Mouse (Mus musculus) kidney, adult 2 months (tissue): ENCODE results near the gene Ep400. TPM values are rescaled to one million over a fixed set of nuclear protein-coding genes. Genes with fewer than 3 reads are reported as not detected.
A peak's percentile ranks its signal among the peaks of the same experiment; 100 is the strongest.
"Not testable (repeated sequence)": the region's sequence is repeated elsewhere in the genome, so short reads cannot be mapped to it uniquely, and the experiment has no call there.

Experiments
- DNase-seq: peaks from one replicate; pipeline ENCODE4 v3.0.0; 2021
- H3K27ac ChIP-seq: fragments of 200-500 bp; 2 replicates; pipeline ENCODE4 v1.5.1; 2012; ENCODE audit warnings: low read depth, low read length, control low read depth, inconsistent platforms; ENCODE audit not compliant: insufficient read depth
- H3K27me3 ChIP-seq: fragments of 200-500 bp; replicated peaks from 2 replicates; pipeline ENCODE4 v1.6.1; 2012; ENCODE audit warnings: mild to moderate bottlenecking, moderate library complexity, low read length, inconsistent platforms; ENCODE audit not compliant: control insufficient read depth, insufficient read depth
- H3K36me3 ChIP-seq: fragments of 200-500 bp; 2 replicates; pipeline ENCODE4 v1.6.1; 2012; ENCODE audit warnings: mild to moderate bottlenecking, moderate library complexity, low read length, inconsistent platforms; ENCODE audit not compliant: control insufficient read depth, insufficient read depth
- H3K4me1 ChIP-seq: fragments of 200-500 bp; 2 replicates; pipeline ENCODE4 v1.6.1; 2011; ENCODE audit warnings: low read length; ENCODE audit not compliant: control insufficient read depth, insufficient read depth
- H3K4me3 ChIP-seq: fragments of 200-500 bp; 2 replicates; pipeline ENCODE4 v1.5.1; 2011; ENCODE audit warnings: mild to moderate bottlenecking, low read depth, low read length, control low read depth; ENCODE audit not compliant: insufficient read depth
- CTCF ChIP-seq: fragments of 200-500 bp; conservative IDR thresholded peaks from 2 replicates; pipeline ENCODE4 v1.5.1; 2011; ENCODE audit warnings: low read depth, mild to moderate bottlenecking, control low read depth, low read length, moderate library complexity, mixed read lengths; ENCODE audit not compliant: insufficient read depth, insufficient read length
- POLR2A ChIP-seq: fragments of 200-500 bp; IDR thresholded peaks from one replicate; pipeline ENCODE4 v1.6.1; 2011; ENCODE audit warnings: low read depth, low read length, control low read depth
- WGBS: fragments of 180-500 bp; shearing (Covaris S2); methylation state at CpG from one replicate; pipeline ENCODE4 v1.1.7; 2018; 5-methylcytosine and 5-hydroxymethylcytosine counted together
- polyA plus RNA-seq: library from polyadenylated mRNA; depleted of rRNA; stranded (reverse); fragments of >200 nt; gene quantifications from 2 replicates; pipeline ENCODE4 v1.2.3, GENCODE M21; 2012

Ep400 gene
- polyA plus RNA-seq, 1 experiment, result 28.2 TPM

DNA sequence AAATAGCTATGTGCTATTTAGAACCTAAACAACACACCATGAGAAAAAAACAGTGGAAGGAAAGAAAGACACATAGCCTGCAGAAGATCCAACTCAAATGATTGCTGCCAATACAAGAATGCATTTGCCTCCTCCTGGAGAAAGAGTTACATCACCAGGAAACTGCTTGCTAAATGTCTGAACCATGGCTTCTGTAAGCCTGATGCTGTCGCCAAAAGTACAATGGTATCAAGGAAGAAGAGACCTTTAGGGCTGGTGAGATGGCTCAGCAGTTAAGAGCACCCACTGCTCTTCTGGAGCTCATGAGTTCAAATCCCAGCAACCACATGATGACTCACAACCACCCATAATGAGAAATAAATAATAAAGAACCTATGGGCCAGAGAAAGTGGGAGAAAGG, 25.5 kb downstream of the Ep400 start:
- no peaks in the 10 kb centered on the region for H3K36me3 ChIP-seq
- H3K4me3 ChIP-seq, result no peak overlapping the region
- no peaks in the 10 kb centered on the region for H3K4me1 ChIP-seq
- no peaks in the 10 kb centered on the region for H3K27me3 ChIP-seq
- DNase-seq, result no peak
- H3K27ac ChIP-seq, result no peak overlapping the region
- no peak for TF ChIP-seq POLR2A
- no peak for TF ChIP-seq CTCF
- WGBS, result 71% methylated on average over 1 of the region's 1 CpGs

DNA sequence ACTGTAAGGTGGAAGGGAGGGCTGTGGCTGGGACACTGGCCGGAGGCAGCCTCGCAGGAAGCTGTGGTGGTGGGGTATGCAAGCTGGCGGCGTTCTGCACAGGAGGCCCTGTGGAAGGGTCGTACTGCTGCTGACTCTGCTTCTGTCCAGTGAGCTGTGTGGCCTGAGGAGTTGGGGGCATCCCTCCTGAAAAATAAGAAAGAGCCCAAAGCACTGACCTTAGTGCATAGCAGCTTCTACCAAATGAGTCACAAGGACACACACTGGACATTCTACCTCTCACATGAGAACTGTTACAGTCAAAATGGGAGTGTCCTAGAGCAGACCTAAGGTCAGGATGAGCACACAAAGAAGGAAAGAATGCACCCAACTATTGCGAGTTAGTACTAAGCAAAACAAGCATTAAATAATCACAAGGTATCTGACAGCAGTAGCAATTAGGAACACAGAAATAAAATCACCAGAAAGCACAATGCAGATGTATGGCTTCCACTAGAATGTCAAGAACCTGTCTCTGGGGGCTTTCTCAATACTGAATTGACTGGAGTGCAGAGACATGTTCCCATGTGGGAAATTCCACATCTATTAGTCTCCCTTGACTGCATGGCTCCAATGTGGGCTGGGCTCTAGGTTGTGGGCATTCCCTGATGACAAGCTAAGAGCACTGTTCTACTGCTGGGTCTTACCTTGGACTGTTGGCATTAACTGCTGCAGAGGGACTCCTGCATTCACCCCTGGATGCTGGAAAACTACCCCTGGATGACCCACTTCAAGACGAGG, 30.8 kb downstream of the Ep400 start:
- Histone ChIP-seq H3K36me3 (no peaks in the 10 kb centered on the region; the same call in 1 of the 2 replicates), H3K27me3 (no peaks in the 10 kb centered on the region), H3K4me3 (no peak overlapping the region), H3K27ac (no peak overlapping the region), H3K4me1 (no peaks in the 10 kb centered on the region)
- WGBS, result 89% methylated on average over 7 of the region's 7 CpGs
- DNase-seq, result no peak
- no peak for TF ChIP-seq CTCF
- no peak for TF ChIP-seq POLR2A

DNA sequence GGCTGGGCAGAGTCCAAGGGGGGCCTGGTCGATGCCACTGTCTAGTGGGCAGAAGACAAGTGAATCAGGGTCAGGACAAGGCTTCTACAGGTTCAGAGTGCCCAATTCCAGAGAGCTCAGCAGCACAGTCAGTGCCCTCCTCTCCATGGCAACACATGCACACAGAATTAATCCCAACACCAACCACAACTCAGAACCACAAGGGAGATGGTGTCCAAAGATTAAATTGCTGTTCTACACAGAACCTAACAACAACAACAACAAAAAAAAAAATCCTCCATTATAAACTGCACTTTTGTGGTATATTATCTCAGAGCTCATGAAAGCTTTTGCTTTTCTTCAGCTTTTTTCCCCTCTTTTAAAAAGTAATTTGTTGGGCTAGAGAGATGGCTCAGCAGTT, 34.9 kb downstream of the Ep400 start:
- Histone ChIP-seq H3K27ac (no peak overlapping the region), H3K36me3 (peaks cover 5% of the 10 kb centered on the region), H3K27me3 (no peaks in the 10 kb centered on the region), H3K4me1 (no peaks in the 10 kb centered on the region), H3K4me3 (no peak overlapping the region)
- no peak for DNase-seq
- TF ChIP-seq POLR2A, result no peak
- TF ChIP-seq CTCF, result no peak
- 79% methylated on average over 1 of the region's 1 CpGs for WGBS

DNA sequence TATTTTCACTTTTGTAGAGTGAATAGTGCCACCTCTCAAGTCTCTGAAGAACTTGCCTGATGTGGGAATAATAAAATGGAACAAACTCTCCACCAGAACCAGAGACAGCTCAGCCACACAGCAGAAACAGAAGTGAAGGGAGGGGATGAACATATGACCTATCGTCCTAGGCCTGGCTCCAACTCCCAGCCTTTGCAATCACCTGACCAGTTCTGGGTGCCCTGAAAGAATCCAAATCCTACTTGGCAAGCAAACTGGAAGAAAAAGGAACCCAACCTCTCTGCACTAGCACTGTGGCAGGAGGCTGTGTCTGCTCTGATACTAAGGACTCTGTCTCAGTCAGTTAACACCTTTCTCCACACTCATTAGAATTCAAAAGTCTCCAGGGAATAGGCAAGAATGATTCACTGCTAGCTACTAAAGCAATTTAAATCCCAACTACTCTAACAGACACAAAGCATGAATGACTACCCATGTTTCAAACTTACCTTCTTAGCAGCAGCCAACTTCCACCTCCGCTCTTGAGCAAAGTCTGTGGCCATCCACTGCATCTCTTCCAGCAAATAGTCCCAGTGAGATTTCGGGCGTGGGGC, 37.2 kb downstream of the Ep400 start:
- no peaks in the 10 kb centered on the region for H3K4me1 ChIP-seq
- 81% methylated on average over 4 of the region's 4 CpGs for WGBS
- TF ChIP-seq CTCF (no peak), POLR2A (no peak)
- peak; percentile 24 for DNase-seq
- peaks cover 5% of the 10 kb centered on the region for H3K36me3 ChIP-seq
- H3K4me3 ChIP-seq, result no peak overlapping the region
- H3K27ac ChIP-seq, result no peak overlapping the region
- H3K27me3 ChIP-seq, result no peaks in the 10 kb centered on the region

DNA sequence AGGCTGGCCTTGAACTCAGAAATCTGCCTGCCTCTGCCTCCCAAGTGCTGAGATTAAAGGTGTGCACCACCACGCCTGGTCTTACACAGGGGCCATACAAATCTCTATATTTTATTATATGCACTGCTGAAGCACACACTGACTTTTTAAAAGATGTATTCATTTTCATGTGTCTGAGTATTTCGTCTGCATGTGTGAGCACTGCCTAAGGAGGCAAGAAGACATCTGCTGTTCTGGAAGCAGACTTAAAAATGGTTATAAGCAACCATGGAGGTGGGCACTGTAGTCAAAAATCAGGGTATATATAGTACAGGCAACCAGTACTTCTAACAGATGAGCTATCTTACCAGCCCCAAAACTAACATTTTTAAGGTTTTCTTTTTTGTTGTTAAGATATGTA, 39.3 kb downstream of the Ep400 start:
- WGBS, result 97% methylated on average over 2 of the region's 2 CpGs
- Histone ChIP-seq H3K4me3 (no peak overlapping the region), H3K27me3 (no peaks in the 10 kb centered on the region), H3K4me1 (no peaks in the 10 kb centered on the region), H3K36me3 (peaks cover 8% of the 10 kb centered on the region), H3K27ac (no peak overlapping the region)
- no peak for DNase-seq
- TF ChIP-seq POLR2A (no peak), CTCF (no peak)

DNA sequence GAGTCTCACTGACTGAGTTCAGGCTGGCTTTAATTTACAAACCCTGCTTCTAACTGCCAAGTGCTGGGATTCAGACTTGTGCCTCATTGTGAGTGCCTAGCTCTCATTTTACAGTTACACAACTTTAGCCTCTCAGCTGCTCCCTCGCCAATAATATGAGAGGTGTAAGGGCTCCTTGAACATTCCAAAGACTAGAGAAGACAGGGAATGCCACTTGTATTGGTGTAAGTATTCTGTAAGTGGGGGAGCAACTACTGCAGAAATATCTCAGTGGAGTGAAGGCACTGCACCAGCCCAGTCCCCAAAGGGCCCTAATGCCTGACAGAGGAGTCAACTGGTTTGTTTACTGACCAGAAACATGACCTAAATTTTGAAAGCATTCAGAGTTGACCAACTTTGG, 42.7 kb downstream of the Ep400 start:
- Histone ChIP-seq H3K4me3 (no peak overlapping the region), H3K27me3 (no peaks in the 10 kb centered on the region), H3K36me3 (peaks cover 11% of the 10 kb centered on the region), H3K27ac (no peak overlapping the region), H3K4me1 (no peaks in the 10 kb centered on the region)
- WGBS, result 88% methylated on average over 1 of the region's 1 CpGs
- no peak for DNase-seq
- no peak for TF ChIP-seq CTCF
- TF ChIP-seq POLR2A, result no peak

DNA sequence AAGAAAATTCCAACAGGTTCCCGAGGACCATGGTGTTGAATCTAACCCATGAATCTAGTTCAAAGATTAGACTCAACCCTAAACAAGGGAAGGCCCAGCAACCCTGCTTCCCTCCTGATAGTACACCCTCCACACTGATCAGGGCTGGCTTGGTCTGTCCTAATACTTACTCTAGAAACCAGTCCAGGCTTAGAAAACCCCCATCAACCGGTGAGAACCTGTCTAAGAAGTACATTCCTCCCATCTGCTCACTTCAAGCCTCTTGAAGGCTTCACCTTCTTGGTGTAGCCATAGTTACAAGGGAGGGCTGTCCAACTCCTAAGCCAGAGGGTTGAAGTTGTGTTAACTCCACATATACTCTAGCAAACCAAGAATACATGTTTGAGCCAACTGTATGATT, 47.0 kb downstream of the Ep400 start:
- Histone ChIP-seq H3K4me1 (no peaks in the 10 kb centered on the region), H3K36me3 (peaks cover 14% of the 10 kb centered on the region), H3K27ac (no peak overlapping the region), H3K27me3 (no peaks in the 10 kb centered on the region), H3K4me3 (no peak overlapping the region)
- DNase-seq, result no peak
- WGBS, result 67% methylated on average over 2 of the region's 2 CpGs
- no peak for TF ChIP-seq POLR2A
- no peak for TF ChIP-seq CTCF

DNA sequence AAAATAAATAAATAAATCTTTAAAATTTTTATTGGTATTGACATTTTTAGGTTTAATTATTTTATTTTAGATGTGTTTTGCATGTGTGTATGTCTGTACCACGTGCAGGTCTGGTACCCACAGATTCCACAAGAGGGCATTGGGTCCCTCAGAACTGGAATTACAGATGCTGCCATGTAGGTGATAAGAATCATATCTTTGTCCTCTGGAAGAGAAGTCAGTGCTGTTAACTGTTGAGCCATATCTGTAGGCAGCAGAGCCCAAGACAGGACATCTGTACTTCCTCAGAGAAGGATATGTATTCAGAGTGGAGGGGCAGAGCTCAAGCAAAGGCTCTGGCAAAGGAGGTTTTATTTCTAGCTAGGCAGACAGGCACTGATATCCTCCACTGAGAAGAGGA, 49.1 kb downstream of the Ep400 start:
- H3K36me3 ChIP-seq, result peaks cover 16% of the 10 kb centered on the region
- not testable (repeated sequence) for DNase-seq, H3K27me3 ChIP-seq, H3K4me3 ChIP-seq, H3K4me1 ChIP-seq, H3K27ac ChIP-seq
- 98% methylated on average over 1 of the region's 1 CpGs for WGBS
